Mouse (Mus musculus): ENCODE data around the gene Ramp2. TPM values are rescaled to one million over a fixed set of nuclear protein-coding genes. Genes with fewer than 3 reads are reported as not detected.
A peak's percentile ranks its signal among the peaks of the same experiment; 100 is the strongest.

The Ramp2 gene
- polyA plus RNA-seq, 1 experiment from 2014 or later: 32.6 TPM

DNA sequence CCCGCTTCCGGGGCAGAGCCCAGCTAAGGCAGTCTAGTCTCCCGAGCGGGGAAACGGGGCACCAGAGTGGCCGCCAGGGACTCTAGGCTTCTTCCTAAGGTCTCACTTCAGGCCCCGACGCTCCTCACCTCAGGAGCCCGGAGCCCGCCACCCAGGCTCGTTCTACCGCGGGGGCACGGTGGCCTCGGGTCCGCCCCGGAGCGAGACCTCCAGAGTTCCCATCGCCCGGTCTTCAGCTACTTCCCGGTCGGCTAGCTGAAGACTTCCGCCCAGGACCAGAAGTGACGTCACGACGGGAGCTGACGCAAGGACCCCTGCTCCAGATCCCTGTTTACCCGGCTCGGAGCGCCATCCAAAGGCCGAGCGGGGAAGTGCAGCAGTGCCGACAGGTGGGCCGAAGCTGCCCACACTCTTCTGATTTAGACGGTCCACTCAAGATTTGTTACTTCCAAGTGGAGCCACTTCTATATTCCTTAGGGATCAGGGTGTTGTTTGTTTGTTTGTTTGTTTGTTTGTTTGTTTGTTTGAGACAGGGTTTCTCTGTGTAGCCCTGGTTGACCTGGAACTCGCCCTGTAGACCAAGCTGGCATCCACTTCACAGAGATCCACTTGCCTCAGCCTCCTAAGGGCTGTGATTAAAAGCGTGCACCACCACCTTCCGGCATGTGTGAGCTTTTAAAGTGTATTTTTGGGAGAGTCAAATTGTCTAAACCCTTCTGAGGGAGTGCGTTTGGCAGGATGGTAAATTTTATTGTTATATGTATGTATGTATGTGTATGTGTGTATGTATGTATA, 56.4 kb downstream of the Ramp2 start, which contains the start of gene Becn1:
Gene Becn1 (minus strand): TSS at position 283 of the 795 bp plus-strand sequence.
- peaks cover 31% of the 10 kb centered on the region for H3K36me3 ChIP-seq
- no peaks in the 10 kb centered on the region for H3K9me3 ChIP-seq (replicated peaks)
- peak within 1 kb of the TSS; percentile 96 for H3K4me3 ChIP-seq
- H3K9ac ChIP-seq: peak within 1 kb of the TSS; percentile 95
- peak within 1 kb of the TSS; percentile 86 for H3K27ac ChIP-seq
- H3K27me3 ChIP-seq (replicated peaks): peaks cover 11% of the 10 kb centered on the region; the same call in 1 of the 2 replicates
- 8% methylated on average over 39 of the region's 39 CpGs for WGBS (ENCODE audit: insufficient replicate concordance)
- H3K4me1 ChIP-seq: peaks cover 37% of the 10 kb centered on the region
- H3K4me2 ChIP-seq: peak within 1 kb of the TSS; percentile 92
- peak; percentile 94 for ATAC-seq

DNA sequence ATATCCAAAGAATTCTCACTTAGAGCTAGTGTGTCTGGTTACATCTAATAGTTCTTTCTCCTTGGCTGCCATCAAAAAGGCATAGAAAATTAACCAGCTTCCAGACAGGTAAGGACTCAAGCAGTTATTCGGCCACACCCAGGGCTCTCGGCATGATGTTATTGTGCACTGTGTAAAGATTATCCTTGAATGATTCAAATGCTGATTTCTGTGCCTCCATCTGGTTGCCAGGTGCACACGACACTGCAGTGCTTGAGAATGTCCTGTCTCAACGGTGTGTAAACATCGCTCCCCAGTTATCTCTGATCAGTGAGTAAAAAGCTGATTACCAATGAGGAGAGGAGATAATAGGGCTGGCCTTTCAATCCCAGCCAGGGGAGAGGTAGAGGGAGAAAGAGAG, 61.9 kb downstream of the Ramp2 start:
- Histone ChIP-seq H3K9ac (no peak overlapping the region), H3K4me1 (peaks cover 8% of the 10 kb centered on the region; the same call in 1 of the 2 replicates), H3K4me2 (no peak overlapping the region), H3K27me3 (replicated peaks) (peaks cover 17% of the 10 kb centered on the region; the same call in 1 of the 2 replicates), H3K27ac (no peak overlapping the region), H3K36me3 (no peaks in the 10 kb centered on the region), H3K9me3 (replicated peaks) (no peaks in the 10 kb centered on the region), H3K4me3 (no peak overlapping the region)
- 37% methylated on average over 5 of the region's 5 CpGs for WGBS (ENCODE audit: insufficient replicate concordance)
- ATAC-seq: no peak

Other genes with a start within 250 kb of the Ramp2 start
- gene Atp6v0a1, start 236.6 kb upstream of the Ramp2 start, polyA plus RNA-seq (2016; fragmentation: Nextera tagmentation; extraction: Ambion mirVana): 56.5 and 57.6 TPM in 2 replicates
- gene Naglu, start 176.0 kb upstream of the Ramp2 start, polyA plus RNA-seq (2016; fragmentation: Nextera tagmentation; extraction: Ambion mirVana): 6.3 and 7.0 TPM in 2 replicates
- 0.08 TPM in 1 of 2 replicates, not detected in the other for gene Hsd17b1, start 167.6 kb upstream of the Ramp2 start, polyA plus RNA-seq (2016; fragmentation: Nextera tagmentation; extraction: Ambion mirVana)
- gene Coasy, start 163.5 kb upstream of the Ramp2 start, polyA plus RNA-seq (2016; fragmentation: Nextera tagmentation; extraction: Ambion mirVana): 26.4 and 28.5 TPM in 2 replicates
- gene Mlx, start 158.8 kb upstream of the Ramp2 start, polyA plus RNA-seq (2016; fragmentation: Nextera tagmentation; extraction: Ambion mirVana): 34.9 and 35.7 TPM in 2 replicates
- gene Psmc3ip, start 150.6 kb upstream of the Ramp2 start, polyA plus RNA-seq (2016; fragmentation: Nextera tagmentation; extraction: Ambion mirVana): 28.2 and 28.3 TPM in 2 replicates
- 12.7 and 13.0 TPM in 2 replicates for gene Retreg3, start 126.1 kb upstream of the Ramp2 start, polyA plus RNA-seq (2016; fragmentation: Nextera tagmentation; extraction: Ambion mirVana)
- gene Tubg1, start 126.1 kb upstream of the Ramp2 start, polyA plus RNA-seq (2016; fragmentation: Nextera tagmentation; extraction: Ambion mirVana): 55.2 and 59.6 TPM in 2 replicates
- gene Tubg2, start 90.1 kb upstream of the Ramp2 start, polyA plus RNA-seq (2016; fragmentation: Nextera tagmentation; extraction: Ambion mirVana): 0.57 and 0.62 TPM in 2 replicates
- gene Cntnap1, start 75.5 kb upstream of the Ramp2 start, polyA plus RNA-seq (2016; fragmentation: Nextera tagmentation; extraction: Ambion mirVana): 0.17 and 0.26 TPM in 2 replicates
- 2.7 and 2.8 TPM in 2 replicates for gene Plekhh3, start 74.7 kb upstream of the Ramp2 start, polyA plus RNA-seq (2016; fragmentation: Nextera tagmentation; extraction: Ambion mirVana)
- 0.07 TPM in 1 of 2 replicates, not detected in the other for gene Ccr10, start 70.6 kb upstream of the Ramp2 start, polyA plus RNA-seq (2016; fragmentation: Nextera tagmentation; extraction: Ambion mirVana)
- 9.8 and 10.3 TPM in 2 replicates for gene Ezh1, start 19.6 kb upstream of the Ramp2 start, polyA plus RNA-seq (2016; fragmentation: Nextera tagmentation; extraction: Ambion mirVana)
- 106 TPM in 2 replicates for gene Vps25, start 7.7 kb downstream of the Ramp2 start, polyA plus RNA-seq (2016; fragmentation: Nextera tagmentation; extraction: Ambion mirVana)
- gene Wnk4, start 14.5 kb downstream of the Ramp2 start, polyA plus RNA-seq (2016; fragmentation: Nextera tagmentation; extraction: Ambion mirVana): 11.3 and 12.3 TPM in 2 replicates
- 0.74 and 1.3 TPM in 2 replicates for gene Cntd1, start 33.0 kb downstream of the Ramp2 start, polyA plus RNA-seq (2016; fragmentation: Nextera tagmentation; extraction: Ambion mirVana)
- 144 and 150 TPM in 2 replicates for gene Coa3, start 33.1 kb downstream of the Ramp2 start, polyA plus RNA-seq (2016; fragmentation: Nextera tagmentation; extraction: Ambion mirVana)
- 115 and 119 TPM in 2 replicates for gene Becn1, start 56.3 kb downstream of the Ramp2 start, polyA plus RNA-seq (2016; fragmentation: Nextera tagmentation; extraction: Ambion mirVana)
- gene Psme3, start 70.2 kb downstream of the Ramp2 start, polyA plus RNA-seq (2016; fragmentation: Nextera tagmentation; extraction: Ambion mirVana): 263 and 273 TPM in 2 replicates
- 2.2 TPM in 2 replicates for gene Aoc2, start 79.0 kb downstream of the Ramp2 start, polyA plus RNA-seq (2016; fragmentation: Nextera tagmentation; extraction: Ambion mirVana)
- 0.05 and 0.06 TPM in 2 replicates for gene Aoc3, start 84.6 kb downstream of the Ramp2 start, polyA plus RNA-seq (2016; fragmentation: Nextera tagmentation; extraction: Ambion mirVana)
- gene G6pc, start 121.5 kb downstream of the Ramp2 start, polyA plus RNA-seq (2016; fragmentation: Nextera tagmentation; extraction: Ambion mirVana): not detected in 2 replicates
- gene Aarsd1, start 171.6 kb downstream of the Ramp2 start, polyA plus RNA-seq (2016; fragmentation: Nextera tagmentation; extraction: Ambion mirVana): 67.0 and 72.7 TPM in 2 replicates
- 3.6 and 4.2 TPM in 2 replicates for gene Gm27029, start 178.8 kb downstream of the Ramp2 start, polyA plus RNA-seq (2016; fragmentation: Nextera tagmentation; extraction: Ambion mirVana)
- 9.8 TPM in 2 replicates for gene Rundc1, start 179.1 kb downstream of the Ramp2 start, polyA plus RNA-seq (2016; fragmentation: Nextera tagmentation; extraction: Ambion mirVana)
- gene Ptges3l, start 179.3 kb downstream of the Ramp2 start, polyA plus RNA-seq (2016; fragmentation: Nextera tagmentation; extraction: Ambion mirVana): 1.3 and 2.1 TPM in 2 replicates
- gene Rpl27, start 196.3 kb downstream of the Ramp2 start, polyA plus RNA-seq (2016; fragmentation: Nextera tagmentation; extraction: Ambion mirVana): 378 and 390 TPM in 2 replicates
- gene Ifi35, start 202.4 kb downstream of the Ramp2 start, polyA plus RNA-seq (2016; fragmentation: Nextera tagmentation; extraction: Ambion mirVana): 35.8 and 37.1 TPM in 2 replicates
- 3.6 and 3.9 TPM in 2 replicates for gene Rnd2, start 219.0 kb downstream of the Ramp2 start, polyA plus RNA-seq (2016; fragmentation: Nextera tagmentation; extraction: Ambion mirVana)
- 11.8 and 12.2 TPM in 2 replicates for gene Vat1, start 220.2 kb downstream of the Ramp2 start, polyA plus RNA-seq (2016; fragmentation: Nextera tagmentation; extraction: Ambion mirVana)